Mouse (Mus musculus) embryonic facial prominence, embryonic 15.5 days (tissue): ENCODE data around the gene Cdkn1a. TPM values are rescaled to one million over a fixed set of nuclear protein-coding genes. Genes with fewer than 3 reads are reported as not detected.
"Not testable (repeated sequence)": the region's sequence is repeated elsewhere in the genome, so short reads cannot be mapped to it uniquely, and the experiment has no call there.

Experiments used
- ATAC-seq: fragments of 200-750 bp; cut with Nextera tagmentation; 2 replicates; pipeline ENCODE4 v1.8.0; 2017; ENCODE audit warnings: low read depth, moderate TSS enrichment; ENCODE audit not compliant: insufficient number of reproducible peaks, low FRiP score, low TSS enrichment
- H3K27ac ChIP-seq: fragments of 300-500 bp; sonication (generic); replicated peaks from 2 replicates; pipeline ENCODE4 v1.5.1; 2015; ENCODE audit warnings: mild to moderate bottlenecking, inconsistent platforms
- H3K27me3 ChIP-seq: fragments of 300-500 bp; sonication (generic); 2 replicates; pipeline ENCODE4 v1.6.1; 2015; ENCODE audit warnings: inconsistent platforms
- H3K36me3 ChIP-seq: fragments of 300-500 bp; sonication (generic); 2 replicates; pipeline ENCODE4 v1.6.1; 2015; ENCODE audit warnings: mild to moderate bottlenecking, inconsistent platforms
- H3K4me1 ChIP-seq: fragments of 300-500 bp; sonication (generic); 2 replicates; pipeline ENCODE4 v1.6.1; 2015; ENCODE audit warnings: inconsistent platforms
- H3K4me2 ChIP-seq: fragments of 300-500 bp; sonication (generic); replicated peaks from 2 replicates; pipeline ENCODE4 v1.6.1; 2015; ENCODE audit warnings: mild to moderate bottlenecking, inconsistent platforms
- H3K4me3 ChIP-seq: fragments of 300-500 bp; sonication (generic); replicated peaks from 2 replicates; pipeline ENCODE4 v1.5.1; 2015; ENCODE audit warnings: mild to moderate bottlenecking, inconsistent platforms
- H3K9ac ChIP-seq: fragments of 300-500 bp; sonication (generic); 2 replicates; pipeline ENCODE4 v1.6.1; 2015; ENCODE audit warnings: inconsistent platforms
- H3K9me3 ChIP-seq: fragments of 300-500 bp; sonication (generic); replicated peaks from 2 replicates; pipeline ENCODE4 v1.6.1; 2016; ENCODE audit warnings: inconsistent platforms
- WGBS: fragments of 180-500 bp; shearing (Covaris S2); methylation state at CpG from one replicate; pipeline ENCODE4 v1.1.7; 2015; 5-methylcytosine and 5-hydroxymethylcytosine counted together
- polyA plus RNA-seq: library from polyadenylated mRNA; unstranded; fragments of >200 nt; fragmentation: Nextera tagmentation; extraction: Ambion mirVana; gene quantifications from 2 replicates; pipeline ENCODE4 v1.2.1, GENCODE M21; 2015

Cdkn1a gene
- polyA plus RNA-seq, 1 experiment from 2014 or later: 347 TPM

DNA sequence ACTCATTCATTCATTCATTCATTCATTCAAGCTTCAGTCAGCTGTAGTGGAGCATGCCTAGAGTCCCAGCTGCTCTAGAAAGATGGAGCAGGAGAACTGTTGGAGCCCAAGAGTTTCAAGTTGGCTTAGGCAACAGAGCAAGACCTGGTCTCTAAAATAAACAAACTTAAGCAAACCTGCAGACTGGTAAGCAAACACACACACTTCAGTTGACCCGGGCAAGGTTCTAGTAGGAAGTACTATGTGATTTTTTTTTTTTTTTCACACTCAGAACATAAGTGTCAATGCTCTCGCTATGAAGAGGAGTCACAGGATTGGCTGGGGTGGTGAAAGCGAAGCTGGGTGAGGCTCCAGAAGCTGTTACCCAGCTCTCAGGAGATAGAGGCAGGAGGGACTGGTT lies 31.2 kb upstream of the Cdkn1a start:
- ATAC-seq: no peak
- no peaks in the 10 kb centered on the region for H3K9me3 ChIP-seq
- no peak overlapping the region for H3K4me2 ChIP-seq
- no peak overlapping the region for H3K9ac ChIP-seq
- 88% methylated on average over 3 of the region's 3 CpGs for WGBS
- no peak overlapping the region for H3K4me3 ChIP-seq
- no peaks in the 10 kb centered on the region for H3K36me3 ChIP-seq
- no peak overlapping the region for H3K27ac ChIP-seq
- no peaks in the 10 kb centered on the region for H3K27me3 ChIP-seq
- peaks cover 60% of the 10 kb centered on the region for H3K4me1 ChIP-seq

GRCm38 (mm10) chr17:29060946-29061345 lies 29.8 kb upstream of the Cdkn1a start:
- H3K27ac ChIP-seq: no peak overlapping the region; the same call in 1 of the 2 replicates
- H3K9me3 ChIP-seq: no peaks in the 10 kb centered on the region
- WGBS: 76% methylated on average over 9 of the region's 9 CpGs
- no peak overlapping the region for H3K9ac ChIP-seq
- no peaks in the 10 kb centered on the region for H3K27me3 ChIP-seq
- no peak for ATAC-seq
- no peak overlapping the region for H3K4me2 ChIP-seq
- peaks cover 60% of the 10 kb centered on the region for H3K4me1 ChIP-seq
- no peak overlapping the region for H3K4me3 ChIP-seq
- no peaks in the 10 kb centered on the region for H3K36me3 ChIP-seq

DNA sequence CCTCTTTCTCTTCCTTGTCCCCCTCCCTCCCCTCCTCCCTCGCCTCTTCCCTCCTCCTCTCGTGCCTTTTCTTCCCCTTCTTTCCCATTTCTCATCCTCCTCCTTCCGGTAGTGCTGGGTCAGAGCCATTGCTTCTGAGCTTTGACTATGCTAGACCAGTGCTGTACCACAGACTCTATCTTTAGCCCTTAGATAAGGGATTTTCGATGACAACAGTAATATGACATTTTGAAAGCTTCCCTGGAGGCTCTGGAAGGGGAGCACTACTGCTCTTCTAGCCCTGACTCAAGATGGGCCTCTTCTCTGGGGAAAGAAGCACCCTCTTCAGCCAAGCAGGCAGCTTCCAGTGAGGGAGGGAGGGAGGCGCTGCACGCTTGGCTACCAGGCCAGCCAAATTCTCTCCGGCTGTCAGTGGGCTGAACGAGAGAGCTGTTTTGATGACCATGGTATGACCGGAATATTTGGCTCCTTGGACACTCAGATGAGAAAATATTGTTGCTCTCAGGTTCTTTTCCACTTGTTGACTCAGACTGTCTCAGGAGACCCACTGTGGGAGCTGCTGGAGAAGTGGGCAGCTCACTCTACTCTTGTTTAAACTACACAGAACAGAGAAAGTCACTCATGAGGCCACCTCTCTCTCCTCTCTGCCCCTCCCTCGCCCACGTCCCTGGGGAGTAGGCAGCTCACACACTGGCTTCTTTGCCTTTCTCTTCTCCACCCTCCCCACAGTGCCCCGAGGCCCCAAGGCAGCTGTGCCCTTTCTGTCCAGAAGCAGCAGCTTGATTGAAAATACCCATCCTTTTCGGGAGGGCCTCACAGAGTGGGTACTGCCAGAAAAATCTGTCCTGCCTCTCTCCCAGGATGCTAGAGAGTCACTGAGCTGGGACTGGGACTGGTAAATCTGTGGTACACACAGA lies 28.4 kb upstream of the Cdkn1a start:
- 45% methylated on average over 13 of the region's 13 CpGs for WGBS
- no peak overlapping the region for H3K9ac ChIP-seq

DNA sequence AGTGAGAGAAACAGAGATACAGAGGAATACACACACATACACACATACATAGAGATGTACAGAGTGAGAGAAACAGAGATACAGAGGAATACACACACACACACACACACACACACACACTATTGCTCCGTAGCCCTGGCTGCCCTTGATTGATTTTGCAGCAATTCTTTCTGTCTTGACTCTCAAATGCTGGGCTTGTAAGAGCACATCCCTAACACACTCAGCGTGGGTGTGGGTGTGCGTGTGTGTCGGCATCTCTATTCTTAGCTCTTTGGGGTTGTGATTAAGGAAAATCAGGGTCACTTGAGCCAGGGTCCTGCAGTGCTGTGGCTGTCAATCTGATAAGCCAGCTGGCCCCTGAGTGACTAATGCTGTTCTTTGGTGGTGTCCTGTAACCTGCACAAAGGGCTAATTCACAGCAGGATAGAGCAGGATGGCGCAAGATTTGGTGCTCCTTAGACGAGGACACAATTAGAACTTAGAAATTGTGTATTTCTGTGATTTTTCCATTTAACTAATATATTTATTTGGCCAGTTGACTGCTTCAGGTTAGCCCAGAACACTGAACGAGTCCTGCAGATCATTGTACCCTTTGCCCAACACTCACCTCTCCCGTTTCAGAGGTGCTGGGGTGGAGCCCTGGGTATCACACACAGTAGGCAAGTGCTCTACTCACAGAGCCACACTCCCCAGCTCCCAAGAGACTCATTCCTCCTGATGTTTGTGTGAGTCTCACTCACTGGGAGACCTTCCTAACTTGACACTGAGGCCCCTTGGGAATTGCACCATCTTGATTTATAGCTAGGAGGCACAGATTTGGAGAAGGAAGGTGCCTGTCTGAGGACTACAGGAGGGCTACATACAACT lies 27.4 kb upstream of the Cdkn1a start:
- no peaks in the 10 kb centered on the region for H3K27me3 ChIP-seq
- no peak overlapping the region for H3K4me3 ChIP-seq
- peaks cover 37% of the 10 kb centered on the region for H3K4me1 ChIP-seq
- no peak for ATAC-seq
- H3K9ac ChIP-seq: no peak overlapping the region
- H3K36me3 ChIP-seq: no peaks in the 10 kb centered on the region
- peak overlapping the region; percentile 35 for H3K27ac ChIP-seq
- 46% methylated on average over 8 of the region's 8 CpGs for WGBS
- H3K9me3 ChIP-seq: no peaks in the 10 kb centered on the region
- H3K4me2 ChIP-seq: no peak overlapping the region

More for the DNA sequence above, 28.4 kb upstream of the Cdkn1a start:
- no peaks in the 10 kb centered on the region for H3K9me3 ChIP-seq
- no peaks in the 10 kb centered on the region for H3K36me3 ChIP-seq
- peaks cover 46% of the 10 kb centered on the region for H3K4me1 ChIP-seq
- no peaks in the 10 kb centered on the region for H3K27me3 ChIP-seq
- H3K4me2 ChIP-seq: no peak overlapping the region
- ATAC-seq: no peak
- H3K4me3 ChIP-seq: no peak overlapping the region
- peak overlapping the region; percentile 13; the same call in 1 of the 2 replicates for H3K27ac ChIP-seq

DNA sequence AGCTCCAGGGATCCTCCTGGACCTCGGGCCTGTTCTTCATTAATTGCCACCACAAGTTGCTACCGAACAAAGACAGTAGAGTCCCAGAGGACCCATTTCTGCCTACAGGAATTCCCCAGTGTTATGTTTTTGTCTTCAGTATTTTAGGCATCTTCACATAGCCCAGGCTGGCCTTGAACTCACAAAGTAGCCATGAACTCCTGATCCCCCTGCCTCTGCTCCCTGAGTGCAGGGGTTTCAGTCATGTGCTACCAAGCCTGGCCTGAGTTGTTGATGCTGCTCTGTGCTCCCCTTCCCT lies 26.8 kb upstream of the Cdkn1a start:
- H3K27ac ChIP-seq: peak overlapping the region; percentile 35; the same call in 1 of the 2 replicates
- no peaks in the 10 kb centered on the region for H3K9me3 ChIP-seq
- H3K27me3 ChIP-seq: no peaks in the 10 kb centered on the region
- no peak overlapping the region for H3K4me3 ChIP-seq
- peaks cover 35% of the 10 kb centered on the region for H3K4me1 ChIP-seq
- H3K36me3 ChIP-seq: no peaks in the 10 kb centered on the region
- no peak for ATAC-seq
- no peak overlapping the region for H3K9ac ChIP-seq
- WGBS: 45% methylated on average over 2 of the region's 2 CpGs
- no peak overlapping the region for H3K4me2 ChIP-seq

GRCm38 (mm10) chr17:29065245-29065940 lies 25.4 kb upstream of the Cdkn1a start:
- Histone ChIP-seq H3K27me3 (no peaks in the 10 kb centered on the region), H3K36me3 (no peaks in the 10 kb centered on the region), H3K4me2 (no peak overlapping the region), H3K4me1 (peaks cover 36% of the 10 kb centered on the region), H3K4me3 (no peak overlapping the region), H3K27ac (no peak overlapping the region), H3K9me3 (no peaks in the 10 kb centered on the region), H3K9ac (no peak overlapping the region)
- ATAC-seq: no peak
- 76% methylated on average over 21 of the region's 21 CpGs for WGBS

GRCm38 (mm10) chr17:29065971-29066370 lies 24.8 kb upstream of the Cdkn1a start:
- Histone ChIP-seq H3K27me3 (no peaks in the 10 kb centered on the region), H3K4me3 (no peak overlapping the region), H3K4me1 (peaks cover 36% of the 10 kb centered on the region), H3K9ac (no peak overlapping the region), H3K36me3 (no peaks in the 10 kb centered on the region), H3K27ac (no peak overlapping the region), H3K4me2 (no peak overlapping the region), H3K9me3 (no peaks in the 10 kb centered on the region)
- WGBS: 90% methylated on average over 3 of the region's 3 CpGs
- ATAC-seq: no peak

GRCm38 (mm10) chr17:29067416-29067815 lies 23.4 kb upstream of the Cdkn1a start:
- not testable (repeated sequence) for H3K4me2 ChIP-seq, H3K27ac ChIP-seq, H3K27me3 ChIP-seq, H3K9ac ChIP-seq, H3K4me3 ChIP-seq, ATAC-seq, H3K9me3 ChIP-seq, H3K36me3 ChIP-seq
- WGBS: 86% methylated on average over 3 of the region's 3 CpGs
- peaks cover 32% of the 10 kb centered on the region for H3K4me1 ChIP-seq

DNA sequence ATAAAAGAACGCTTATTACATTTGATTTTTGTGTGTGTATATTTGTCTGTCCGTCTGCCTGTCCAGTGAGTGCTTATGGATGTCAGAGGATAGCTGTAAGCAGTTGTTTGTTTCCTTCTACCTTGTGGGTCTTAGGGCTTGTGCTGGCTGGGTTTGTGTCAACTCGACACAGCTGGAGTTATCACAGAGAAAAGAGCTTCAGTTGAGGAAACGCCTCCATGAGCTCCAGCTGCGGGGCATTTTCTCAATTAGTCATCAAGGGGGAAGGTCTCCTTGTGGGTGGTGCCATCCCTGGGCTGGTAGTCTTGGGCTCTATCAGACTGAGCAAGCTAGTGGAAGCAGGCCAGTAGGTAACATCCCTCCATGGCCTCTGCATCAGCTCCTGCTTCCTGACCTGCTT lies 22.9 kb upstream of the Cdkn1a start:
- H3K4me1 ChIP-seq: peaks cover 30% of the 10 kb centered on the region
- no peaks in the 10 kb centered on the region for H3K9me3 ChIP-seq
- WGBS: 44% methylated on average over 5 of the region's 5 CpGs
- no peak overlapping the region for H3K4me3 ChIP-seq
- H3K36me3 ChIP-seq: no peaks in the 10 kb centered on the region
- no peak overlapping the region for H3K4me2 ChIP-seq
- H3K9ac ChIP-seq: no peak overlapping the region
- ATAC-seq: no peak
- no peaks in the 10 kb centered on the region for H3K27me3 ChIP-seq
- no peak overlapping the region for H3K27ac ChIP-seq

DNA sequence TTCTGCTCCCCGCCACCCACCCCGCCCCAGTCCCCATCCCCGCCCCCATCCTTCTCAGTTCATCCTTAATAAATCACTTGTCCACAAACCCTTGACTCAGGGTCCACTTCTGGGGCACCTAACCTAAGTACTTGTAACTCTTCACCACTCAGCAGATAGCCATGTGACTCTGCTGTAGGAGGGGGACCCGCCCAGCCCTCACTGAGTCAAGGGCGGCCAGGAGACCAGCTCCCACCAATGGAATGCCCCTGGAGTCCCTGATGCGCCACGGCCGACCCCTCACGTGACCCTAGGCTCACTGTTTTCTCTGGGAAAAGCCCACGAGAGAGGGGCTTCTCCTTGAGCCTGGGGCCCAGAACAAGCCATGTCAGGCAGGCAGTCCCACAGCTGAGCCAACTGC lies 21.7 kb upstream of the Cdkn1a start:
- Histone ChIP-seq H3K36me3 (no peaks in the 10 kb centered on the region), H3K27ac (peak overlapping the region; percentile 63), H3K4me1 (peaks cover 27% of the 10 kb centered on the region), H3K4me3 (no peak overlapping the region), H3K9me3 (no peaks in the 10 kb centered on the region), H3K4me2 (no peak overlapping the region), H3K9ac (no peak overlapping the region), H3K27me3 (no peaks in the 10 kb centered on the region)
- ATAC-seq: no peak
- 58% methylated on average over 10 of the region's 10 CpGs for WGBS

DNA sequence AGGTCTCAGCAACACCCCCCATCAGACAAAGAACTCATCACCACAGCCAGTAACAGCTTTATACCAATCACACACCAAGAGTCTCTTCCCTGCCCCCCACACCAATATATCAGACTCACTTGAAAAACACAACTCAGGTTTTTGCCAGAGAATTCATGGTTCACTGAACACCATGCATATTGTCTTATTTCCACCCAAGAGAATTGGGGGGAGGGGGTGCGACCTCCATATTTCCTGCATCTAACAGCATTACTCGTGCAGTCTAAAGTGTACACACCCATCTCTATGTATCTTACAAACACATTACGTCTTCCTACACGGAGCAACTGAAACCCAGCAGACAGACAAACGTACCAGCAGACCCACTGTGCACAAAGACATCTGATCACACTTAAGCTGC lies 19.0 kb upstream of the Cdkn1a start:
- no peak overlapping the region for H3K9ac ChIP-seq
- peaks cover 21% of the 10 kb centered on the region for H3K4me1 ChIP-seq
- no peaks in the 10 kb centered on the region for H3K9me3 ChIP-seq
- H3K27ac ChIP-seq: no peak overlapping the region
- H3K4me3 ChIP-seq: no peak overlapping the region
- no peak overlapping the region for H3K4me2 ChIP-seq
- no peaks in the 10 kb centered on the region for H3K36me3 ChIP-seq
- 57% methylated on average over 5 of the region's 5 CpGs for WGBS
- no peak for ATAC-seq
- no peaks in the 10 kb centered on the region for H3K27me3 ChIP-seq
